Mouse (Mus musculus): ENCODE results near the gene Zzef1.

Gene Zzef1

DNA sequence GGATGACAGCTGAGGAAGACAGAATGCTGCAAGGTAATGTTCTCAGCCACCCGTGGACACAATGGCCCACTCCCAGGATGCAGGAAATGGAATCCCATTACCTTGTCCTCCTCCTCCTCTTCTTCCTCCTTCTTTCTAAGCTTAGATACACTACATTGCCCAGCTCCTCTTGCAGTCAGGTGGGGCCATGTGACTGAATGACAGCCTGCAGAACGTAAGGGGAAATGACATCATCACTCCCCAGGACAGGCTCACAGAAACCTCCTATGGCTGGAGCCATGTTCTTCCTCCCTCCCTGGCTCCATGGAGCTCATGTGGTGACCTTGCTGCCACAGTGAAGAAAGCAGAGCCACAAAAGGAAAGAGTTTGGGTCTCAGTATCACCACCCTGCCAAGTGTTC is 161.3 kb downstream of the Zzef1 start:
- DNase-seq (ENCODE audit: low spot score in 2 of 2) = no peak

- DNase-seq (ENCODE audit: low spot score in 2 of 2) = no peak
Observed at GRCm38 (mm10) chr11:72959924-72960679, 164.1 kb downstream of the Zzef1 start.

DNA sequence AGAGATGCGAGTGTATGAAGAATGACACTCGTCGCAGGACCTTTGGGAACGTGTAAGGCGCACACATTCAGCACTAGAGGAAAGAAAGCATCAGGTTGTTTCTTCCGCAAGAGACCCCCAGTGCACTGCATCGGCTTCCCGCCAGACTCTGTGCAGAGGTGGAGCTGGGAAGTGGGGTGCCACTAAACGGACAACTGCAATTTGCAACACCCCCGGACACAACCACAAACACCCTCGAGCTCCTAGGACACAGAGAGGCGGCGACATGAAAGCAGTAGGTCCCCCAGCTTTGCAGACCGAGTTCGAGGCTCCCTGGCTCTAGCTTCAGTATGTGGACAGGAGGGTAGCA is 164.7 kb downstream of the Zzef1 start:
- no peak for DNase-seq (ENCODE audit: low spot score in 2 of 2)

DNA sequence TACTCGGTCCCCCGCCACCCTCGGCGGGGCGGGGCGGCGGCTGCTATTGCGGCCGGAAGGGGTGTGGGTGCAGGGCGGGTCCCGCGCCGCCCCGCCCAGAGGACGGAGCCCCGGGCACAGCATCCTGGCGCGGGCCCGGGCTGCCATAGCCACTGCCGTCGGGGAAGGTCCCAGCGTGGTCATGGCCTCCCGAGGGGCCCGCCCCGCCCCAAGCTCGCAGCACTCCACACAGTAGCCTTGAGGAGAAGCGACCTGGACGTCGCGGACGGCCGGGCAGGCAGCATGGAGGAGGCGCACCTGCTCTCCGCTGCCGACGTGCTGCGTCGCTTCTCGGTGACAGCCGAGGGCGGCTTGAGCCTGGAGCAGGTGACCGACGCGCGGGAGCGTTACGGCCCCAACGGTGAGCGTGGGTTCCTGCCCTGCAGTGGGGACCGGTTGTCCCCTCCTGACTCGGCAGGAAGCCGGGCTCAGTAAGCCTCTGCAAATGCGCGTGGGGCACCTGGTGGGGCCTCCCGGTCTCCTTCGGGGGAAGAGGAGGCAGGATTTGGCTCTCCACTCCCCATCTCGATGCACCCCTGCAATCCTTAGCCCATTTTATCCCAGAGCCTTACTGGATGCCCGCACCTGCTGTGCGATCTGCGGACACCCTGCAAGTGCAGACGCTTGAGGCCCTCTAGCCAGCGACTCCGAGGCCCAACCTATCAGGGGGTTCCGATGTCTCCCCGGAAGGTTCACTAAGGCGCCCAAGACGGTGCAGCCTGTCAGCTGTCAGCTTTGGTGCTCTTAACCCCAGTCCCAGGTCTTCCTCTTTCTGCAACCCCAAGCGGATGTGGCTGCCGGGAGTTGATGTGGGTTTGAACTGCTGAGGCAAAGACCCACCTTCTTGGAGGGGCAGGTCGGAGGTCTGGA is 165.3 kb downstream of the Zzef1 start, which contains the start of gene Atp2a3:
Atp2a3 (plus strand) TSS at position 98 of the 909 bp plus-strand sequence.
- no peak for DNase-seq (ENCODE audit: low spot score in 2 of 2)

DNA sequence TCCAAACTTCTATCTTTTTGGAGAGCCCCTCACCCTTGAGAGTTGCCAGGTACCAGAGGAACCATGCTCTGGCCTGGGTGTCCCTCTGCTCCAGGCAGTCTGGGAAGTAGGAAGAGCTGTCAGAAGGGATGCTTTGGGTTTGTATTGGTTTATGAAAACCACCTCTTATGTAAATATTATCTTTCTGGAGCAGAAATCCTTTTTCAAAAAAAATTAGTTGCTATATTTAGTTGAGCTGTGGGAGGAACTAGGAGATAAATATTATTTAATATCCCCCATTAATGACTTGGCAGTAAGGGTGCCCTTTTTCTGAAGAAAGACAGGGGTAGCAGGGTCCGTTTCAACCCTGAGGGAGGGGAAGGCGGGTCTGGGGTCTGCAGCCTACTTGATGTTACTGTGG is 166.4 kb downstream of the Zzef1 start:
- DNase-seq (ENCODE audit: low spot score in 2 of 2) = no peak

- no peak for DNase-seq (ENCODE audit: low spot score in 2 of 2)
Observed at GRCm38 (mm10) chr11:72963058-72963788, 167.2 kb downstream of the Zzef1 start.

- no peak for DNase-seq (ENCODE audit: low spot score in 2 of 2)
Observed at GRCm38 (mm10) chr11:72963789-72964294, 167.8 kb downstream of the Zzef1 start.

- no peak for DNase-seq (ENCODE audit: low spot score in 2 of 2)
Observed at GRCm38 (mm10) chr11:72974995-72975503, 179.0 kb downstream of the Zzef1 start.

All from urinary bladder, postnatal 36 days (tissue).